Mouse (Mus musculus): ENCODE data around the gene D430041D05Rik.

GRCm38 (mm10) chr2:104449191-104449590 is 38.4 kb upstream of the D430041D05Rik start:
- TF ChIP-seq POLR2A (IDR thresholded peaks at IDR 0.05; ENCODE audit: extremely low read depth, insufficient read depth, low read length), result no peak
- no peak for TF ChIP-seq CTCF (IDR thresholded peaks at IDR 0.05; ENCODE audit: extremely low read depth, insufficient read depth, low read length)
